Mouse (Mus musculus): ENCODE measurements at regions not wholly inside any gene's neighbourhood (a gene's known extent, or its start where the extent isn't known, plus 50 kb on each side); places are given as distances from the start of the nearest gene placed in this dataset.
"Not testable (repeated sequence)": the region's sequence is repeated elsewhere in the genome, so short reads cannot be mapped to it uniquely, and the experiment has no call there.

DNA sequence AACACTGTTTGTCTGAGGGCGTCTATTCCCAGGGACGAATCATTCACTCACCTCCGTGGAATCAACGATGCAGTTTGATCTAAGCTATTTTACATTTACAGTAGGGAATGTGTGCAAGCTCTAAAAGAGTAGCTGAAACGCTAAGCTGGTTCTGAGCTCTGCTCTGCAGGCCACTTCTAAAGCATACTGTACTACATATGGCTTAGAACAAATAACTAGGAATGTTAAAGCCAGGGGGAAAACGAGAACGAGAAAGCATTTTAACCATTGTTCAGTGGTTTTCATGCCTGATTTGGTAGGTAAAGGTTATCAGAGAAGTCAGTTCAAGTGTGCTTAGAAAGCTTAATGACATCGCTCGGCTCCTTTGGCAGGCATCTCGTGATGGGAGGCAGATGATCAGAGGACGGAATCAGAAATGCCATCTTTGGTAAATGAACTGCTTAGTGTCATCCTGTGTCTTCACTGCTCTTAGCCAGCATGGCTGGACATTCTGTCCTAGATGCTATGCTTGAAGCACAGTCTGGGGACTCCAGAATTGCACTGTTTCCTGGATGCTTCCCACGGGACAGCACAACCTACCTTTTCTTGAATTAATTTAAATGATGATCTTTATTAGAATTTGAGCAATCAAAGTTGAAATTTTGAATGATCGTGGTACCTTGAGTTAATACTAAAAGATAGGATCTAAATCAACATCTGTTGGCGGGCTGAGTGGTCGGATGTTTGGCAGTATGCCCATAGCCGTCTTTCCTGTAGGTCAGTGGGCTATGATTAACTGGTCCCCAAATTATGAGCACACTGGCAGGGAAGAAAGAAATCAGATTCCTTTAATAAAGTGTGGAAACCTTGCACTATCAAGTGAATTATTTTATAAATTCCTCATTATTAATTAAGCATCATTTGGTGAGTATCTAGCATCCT, 495.2 kb downstream of the Hace1 start:
- in situ Hi-C loops (cut with MboI, MseI): no loop called here

DNA sequence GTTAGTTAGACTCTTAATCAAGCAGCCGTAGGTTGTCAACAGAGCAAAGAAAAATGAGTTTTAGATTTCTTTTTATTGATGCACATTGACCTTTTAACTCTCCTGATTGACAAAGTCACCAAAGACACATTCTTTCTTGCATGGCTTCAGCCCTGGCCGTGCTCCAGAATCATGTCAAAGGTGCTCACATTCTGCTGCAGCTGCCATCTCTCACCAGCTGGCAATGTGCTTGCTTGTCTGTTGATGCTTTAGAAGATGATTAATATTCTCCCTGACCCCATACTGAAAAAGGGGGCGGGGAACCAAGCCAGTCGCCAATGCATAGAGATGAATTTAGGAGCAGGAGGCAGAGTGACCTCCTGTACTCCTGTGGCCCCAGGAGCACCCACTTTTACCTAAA, 510.1 kb downstream of the Hace1 start:
- in situ Hi-C loops (cut with MboI, MseI): loop anchor here in 1 of 2 experiments (10.0 kb wide), 1 partner anchor 1253 kb away; no protein-coding TSS in a partner anchor

DNA sequence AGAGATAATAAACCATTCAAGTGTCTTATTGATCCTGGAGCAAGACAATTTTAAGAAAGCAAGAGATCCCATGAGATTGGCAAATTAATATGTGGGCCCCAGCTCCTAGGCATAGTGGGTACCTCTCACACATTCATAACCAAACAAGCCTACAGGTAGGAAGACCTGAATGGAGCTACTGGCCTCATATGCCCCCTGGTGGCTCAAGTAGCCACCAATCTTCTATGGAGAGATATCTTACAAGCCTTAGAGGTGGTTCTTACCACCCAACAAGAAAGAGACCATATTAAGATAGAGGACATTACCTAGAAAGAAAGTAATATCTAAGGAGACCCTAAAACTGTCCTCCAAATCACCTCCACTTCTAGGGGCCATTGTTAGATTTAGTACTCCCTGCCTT, 523.2 kb downstream of the Hace1 start:
- in situ Hi-C loops (cut with MboI, MseI): no loop called here

DNA sequence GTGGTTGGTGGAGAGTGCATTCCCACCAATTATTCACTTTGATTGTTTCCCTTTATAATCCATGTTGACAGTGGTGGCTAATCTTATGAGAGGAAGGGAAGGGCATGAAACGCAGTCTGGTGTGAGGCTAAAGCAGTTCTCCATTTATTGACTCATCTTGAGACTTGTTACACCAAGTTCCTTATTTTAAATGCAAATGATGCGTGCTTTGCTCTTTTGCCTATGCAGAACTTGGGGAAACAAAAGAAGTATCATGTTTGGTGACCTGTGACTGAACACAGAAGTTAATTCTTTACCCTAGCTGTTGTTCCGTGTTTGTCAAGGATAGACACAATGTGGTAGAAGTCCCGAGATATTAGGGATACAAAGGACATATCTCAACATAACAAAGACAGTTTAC, 531.2 kb downstream of the Hace1 start:
- in situ Hi-C loops (cut with MboI, MseI): no loop called here

DNA sequence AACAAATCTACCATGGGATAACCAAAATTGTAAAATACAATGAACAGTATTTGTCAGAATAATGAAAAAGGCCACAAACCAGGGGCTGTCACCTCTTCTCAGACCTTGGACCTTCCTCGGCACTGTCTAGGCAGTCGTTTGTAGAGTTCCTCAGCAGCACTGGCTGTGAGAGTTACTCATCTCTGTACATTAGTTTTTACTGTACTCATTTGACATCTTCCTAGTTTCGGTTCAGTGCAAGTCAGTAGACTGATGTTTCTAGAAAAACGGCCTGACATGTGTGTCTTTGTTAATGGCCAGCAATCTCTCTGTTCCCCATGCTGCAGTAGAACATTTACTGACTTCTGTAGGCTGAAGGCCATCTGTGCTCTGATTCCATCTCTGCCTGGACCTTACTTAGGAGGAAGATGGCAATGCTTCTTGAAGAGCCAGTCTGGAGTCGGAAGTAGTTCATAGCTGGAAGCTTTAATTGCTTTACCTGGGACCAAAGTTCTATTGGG, 537.1 kb downstream of the Hace1 start:
- in situ Hi-C loops (cut with MboI, MseI): no loop called here

DNA sequence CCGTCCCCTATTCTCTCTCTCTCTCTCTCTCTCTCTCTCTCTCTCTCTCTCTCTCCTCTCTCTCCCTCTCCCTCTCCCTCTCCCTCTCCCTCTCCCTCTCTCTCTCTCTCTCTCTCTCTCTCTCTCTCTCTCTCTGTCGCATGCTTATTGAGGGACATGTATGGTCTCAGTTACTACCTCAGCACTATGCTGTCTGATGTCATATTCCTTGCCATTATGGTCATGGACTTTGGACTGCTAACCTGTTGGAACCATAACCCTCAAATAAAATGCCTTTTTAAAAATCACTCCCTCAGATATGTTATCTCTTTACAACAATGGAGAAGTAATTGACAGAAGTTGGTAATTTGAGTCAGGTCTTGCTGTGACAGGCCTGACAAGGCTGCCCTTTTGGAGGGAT, 544.8 kb downstream of the Hace1 start:
- in situ Hi-C loops (cut with MboI, MseI): not testable (repeated sequence)

DNA sequence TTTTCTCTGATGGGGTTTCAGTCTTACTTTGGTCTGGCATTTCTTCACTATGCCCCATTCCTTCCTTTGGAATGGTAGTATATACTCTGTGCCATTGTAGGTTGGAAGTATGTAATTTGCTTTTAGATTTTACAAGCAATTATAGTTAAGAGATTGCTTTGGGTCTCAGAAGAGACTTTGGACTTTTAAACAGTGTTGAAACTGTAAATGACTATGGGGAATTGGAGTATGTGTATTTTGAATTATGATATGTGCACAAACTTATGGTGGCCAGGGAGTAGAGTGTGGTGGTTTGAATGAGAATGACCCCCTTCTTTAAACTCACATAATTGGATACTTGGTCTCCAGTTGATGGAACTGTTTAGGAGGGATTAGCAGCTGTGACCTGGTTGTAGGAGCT, 546.2 kb downstream of the Hace1 start:
- in situ Hi-C loops (cut with MboI, MseI): no loop called here

DNA sequence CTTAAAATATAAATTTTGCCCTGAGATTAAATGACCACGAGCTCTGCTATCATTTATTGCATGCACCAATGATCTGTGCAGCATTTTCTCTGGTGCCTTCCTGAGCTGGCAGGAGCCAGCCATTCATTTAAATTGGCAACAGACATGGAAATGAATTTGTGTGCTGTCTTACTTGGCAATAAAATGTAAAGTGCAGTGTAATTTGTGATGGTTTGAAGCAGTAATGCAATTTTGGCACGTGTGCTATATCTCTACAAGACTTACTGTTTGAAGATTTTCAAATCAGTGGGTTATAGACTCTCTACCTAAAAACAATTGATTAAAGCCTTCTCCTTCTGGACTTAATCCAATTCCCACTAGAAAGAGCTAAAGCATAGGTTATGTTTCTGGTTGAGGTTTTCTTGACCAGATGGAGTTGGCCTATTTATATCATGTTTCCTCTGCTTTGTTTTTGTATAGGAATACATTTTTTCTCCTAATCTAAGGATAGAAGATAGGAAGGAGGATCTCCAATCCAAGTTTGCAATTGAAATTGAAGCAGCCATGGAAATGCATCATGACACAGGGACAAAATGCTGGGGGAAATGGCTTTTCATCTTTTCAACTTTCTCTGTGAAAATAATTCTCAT, 557.6 kb downstream of the Hace1 start:
- in situ Hi-C loops (cut with MboI, MseI): no loop called here

DNA sequence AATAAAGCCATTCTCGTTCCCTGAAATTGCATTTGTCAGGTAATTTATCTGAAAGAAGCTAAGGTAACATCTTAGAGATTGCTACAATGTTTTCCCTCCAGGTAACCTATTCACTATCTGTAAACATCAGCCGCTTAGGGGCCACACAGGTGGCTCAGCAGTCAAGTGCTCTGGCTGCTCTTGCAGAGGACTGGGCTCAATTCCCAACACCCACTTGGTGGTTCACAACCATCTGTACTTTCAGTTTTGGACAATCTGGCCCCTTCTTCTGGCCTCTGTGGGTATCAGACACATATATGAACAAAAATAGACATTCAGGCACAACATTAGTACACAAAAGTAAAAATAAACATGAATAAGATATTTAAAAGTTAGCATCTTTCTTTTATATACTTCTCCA, 596.4 kb downstream of the Hace1 start:
- in situ Hi-C loops (cut with MboI, MseI): no loop called here

DNA sequence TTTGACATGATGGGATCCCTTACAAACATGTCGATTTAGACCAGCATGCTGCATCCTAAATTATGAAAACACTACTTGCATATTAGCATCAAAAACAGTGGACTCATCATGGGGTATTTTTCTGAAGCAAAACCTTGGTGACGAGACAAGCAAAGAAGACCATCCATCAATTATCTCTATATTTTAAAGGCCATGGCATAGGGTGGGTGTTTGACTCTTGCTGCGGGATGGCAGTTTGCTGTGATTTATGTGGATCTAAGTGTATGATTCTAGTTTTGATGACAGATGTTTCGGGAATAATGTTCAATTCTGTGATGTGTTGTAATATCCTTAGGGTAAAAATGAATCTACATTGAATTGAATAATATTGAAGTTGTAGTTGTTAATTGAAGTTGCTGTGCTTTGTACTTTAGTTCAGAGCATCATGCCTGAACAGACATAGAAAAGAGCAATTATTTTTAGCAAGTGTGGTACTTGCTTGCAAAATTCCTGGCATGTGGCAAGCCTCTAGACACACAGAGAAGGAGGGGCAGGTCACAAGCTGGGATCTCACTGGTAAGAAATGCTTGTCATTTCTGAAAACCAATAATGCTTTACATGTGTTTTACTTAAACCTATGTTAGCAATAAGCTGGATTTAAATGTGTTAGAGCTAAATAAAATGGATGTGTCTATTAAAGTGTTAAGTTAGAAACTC, 608.3 kb downstream of the Hace1 start:
- in situ Hi-C loops (cut with MboI, MseI): loop anchor here in 1 of 2 experiments (25.0 kb wide), 1 partner anchor 601 kb away; no protein-coding TSS in a partner anchor

DNA sequence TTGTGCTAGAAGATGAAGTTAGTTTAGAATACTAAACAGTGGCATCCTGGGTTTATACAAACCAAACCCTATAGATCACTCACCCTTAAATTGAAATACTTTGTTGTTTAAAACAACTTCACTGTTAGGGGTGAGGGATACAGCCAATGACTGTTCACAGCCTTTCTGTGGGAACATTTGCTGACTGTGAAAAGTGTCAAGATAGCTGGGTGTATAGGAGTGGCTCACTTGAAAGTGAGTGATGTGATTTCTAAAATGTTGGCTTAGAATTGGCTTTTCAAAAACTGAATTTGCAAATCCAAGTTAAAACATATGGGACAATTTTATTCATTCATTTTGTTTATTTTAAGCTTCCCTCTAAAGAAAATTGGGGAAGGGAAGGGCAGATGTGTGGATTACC, 616.5 kb downstream of the Hace1 start:
- in situ Hi-C loops (cut with MboI, MseI): loop anchor here in 1 of 2 experiments (25.0 kb wide), 1 partner anchor 593 kb away; no protein-coding TSS in a partner anchor

DNA sequence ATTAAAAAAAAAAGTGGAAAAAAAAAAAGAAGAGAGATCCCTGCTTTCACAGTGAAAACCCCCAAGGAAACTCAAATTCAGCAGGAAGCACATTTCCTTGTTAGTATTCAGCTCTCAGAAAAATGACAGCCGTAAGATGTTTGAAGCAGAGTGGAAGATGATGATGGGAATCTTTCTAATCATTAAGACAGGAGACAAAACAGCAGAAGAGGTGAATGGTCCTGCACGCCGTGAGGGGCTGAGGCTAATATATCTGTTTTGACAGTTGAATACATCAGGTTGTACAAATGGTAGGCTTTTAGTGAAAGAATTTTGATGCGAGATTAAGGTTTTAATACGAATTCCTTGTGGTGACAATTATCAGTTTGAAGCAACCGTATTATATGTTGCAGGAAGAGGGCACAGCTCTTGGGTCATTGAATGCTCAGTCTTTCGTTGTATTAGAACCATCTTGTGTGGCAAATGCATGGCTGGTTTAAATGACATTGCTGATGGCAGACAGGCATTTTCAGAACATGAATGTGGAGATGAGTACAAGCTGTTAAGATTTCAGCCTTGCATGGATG, 649.3 kb downstream of the Hace1 start:
- in situ Hi-C loops (cut with MboI, MseI): no loop called here

DNA sequence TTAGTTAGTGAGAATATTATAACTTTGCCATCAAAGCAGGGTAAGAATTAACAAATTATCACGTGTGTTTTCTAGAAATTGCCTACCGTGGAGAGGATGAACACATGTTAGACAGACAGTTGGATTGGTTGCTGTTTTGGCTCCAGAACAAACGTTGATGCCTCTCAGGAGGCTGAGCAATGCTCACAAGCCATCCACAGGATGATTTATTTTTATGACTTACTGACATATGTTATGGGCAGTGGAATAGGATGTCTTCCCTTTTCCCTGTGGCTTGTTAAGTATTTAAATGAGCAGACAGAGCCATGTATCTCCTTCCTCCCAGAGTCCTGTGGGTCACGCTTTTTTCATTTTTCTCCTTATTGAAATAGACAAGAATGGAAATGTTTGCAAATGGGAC, 652.0 kb downstream of the Hace1 start:
- in situ Hi-C loops (cut with MboI, MseI): no loop called here

DNA sequence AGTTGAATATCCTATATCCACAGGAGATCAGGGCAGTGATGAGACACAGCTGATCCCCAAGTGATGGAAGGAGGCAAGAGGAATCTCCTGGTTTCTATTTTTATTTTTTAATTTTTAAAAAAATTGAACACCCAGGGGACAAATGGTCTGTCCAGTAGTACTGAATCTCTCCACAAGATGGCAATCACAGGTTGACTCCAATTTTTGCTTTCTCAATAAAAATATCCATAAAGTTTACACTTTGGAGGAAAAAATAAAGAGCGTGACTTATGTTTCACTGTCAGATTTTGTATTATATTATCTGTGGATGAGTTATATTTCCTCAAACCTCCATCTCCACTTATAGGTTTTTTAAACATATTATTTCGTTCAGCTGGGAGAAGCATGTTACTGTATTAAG, 658.0 kb downstream of the Hace1 start:
- in situ Hi-C loops (cut with MboI, MseI): no loop called here

DNA sequence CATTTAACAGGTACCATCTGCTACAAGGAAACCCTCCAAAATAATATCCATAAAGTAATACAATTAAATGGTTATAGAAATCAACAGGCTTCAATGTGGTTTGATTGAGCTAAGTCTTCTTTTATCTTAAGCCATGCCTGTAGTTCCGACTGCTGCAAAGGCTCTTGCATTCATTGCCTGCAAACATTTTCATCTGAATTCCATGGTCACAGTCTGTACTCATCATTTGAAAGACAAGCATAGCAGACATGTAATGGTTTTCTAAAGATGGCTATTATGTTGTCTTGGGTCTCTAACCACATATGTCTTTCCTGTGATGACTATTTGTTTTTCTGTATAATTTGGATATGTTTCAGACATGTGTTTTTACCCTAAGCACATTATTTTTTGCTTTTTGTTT, 677.9 kb downstream of the Hace1 start:
- in situ Hi-C loops (cut with MboI, MseI): no loop called here

DNA sequence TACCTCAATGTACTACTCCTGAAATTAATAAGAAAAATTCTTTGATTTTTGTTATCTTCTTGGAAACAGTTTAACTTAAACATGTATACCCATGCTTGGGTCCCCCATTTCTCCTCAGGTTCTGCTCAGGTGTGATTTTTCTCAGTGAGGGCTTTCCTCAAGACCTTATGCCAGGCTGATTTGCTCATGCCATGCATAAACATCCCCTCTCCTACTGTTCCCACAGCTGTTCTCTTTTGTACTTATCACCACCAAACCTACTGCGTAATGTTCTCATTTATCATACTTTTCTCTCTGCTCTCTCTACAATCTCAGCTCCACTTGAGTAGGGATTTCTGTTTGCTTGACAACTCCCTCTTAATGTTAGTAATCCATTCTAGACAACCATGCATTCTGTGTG, 692.1 kb downstream of the Hace1 start:
- in situ Hi-C loops (cut with MboI, MseI): no loop called here

DNA sequence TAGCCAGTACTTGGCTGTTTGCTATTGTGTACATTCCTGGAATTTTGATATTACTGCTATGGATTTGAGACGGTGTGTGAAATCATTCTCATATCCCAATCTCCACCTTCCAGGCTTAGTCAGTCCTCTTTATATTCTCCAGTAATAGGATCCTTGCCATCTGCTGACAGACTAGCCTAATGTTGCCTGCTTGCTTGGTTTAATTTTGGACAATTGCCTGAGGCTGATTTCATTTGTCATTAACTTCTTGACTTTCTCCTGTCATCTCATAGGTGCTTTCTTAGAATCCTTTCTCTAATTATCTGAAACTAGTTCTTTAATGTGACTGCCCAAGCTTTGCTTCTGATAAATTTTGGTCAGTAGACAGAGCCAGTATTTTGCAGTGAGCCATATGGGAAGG, 696.2 kb downstream of the Hace1 start:
- in situ Hi-C loops (cut with MboI, MseI): no loop called here

DNA sequence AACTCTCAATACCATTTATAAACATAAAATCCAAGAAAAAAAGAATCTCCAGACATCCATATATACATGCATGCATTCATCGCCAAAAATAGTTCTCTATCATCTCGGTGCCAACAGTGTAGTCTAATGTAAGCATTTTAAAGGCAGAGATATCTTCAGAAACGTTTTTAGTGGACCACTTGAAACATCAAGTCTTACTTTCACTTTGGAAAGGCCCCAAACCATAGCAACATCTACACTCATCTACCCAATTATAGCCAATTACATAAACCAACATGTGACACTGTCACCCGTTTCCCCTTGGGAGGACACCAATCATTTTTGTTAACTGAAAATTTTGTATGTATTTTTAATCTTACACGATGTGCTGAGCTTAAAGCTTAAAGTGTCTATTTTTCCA, 716.7 kb downstream of the Hace1 start:
- in situ Hi-C loops (cut with MboI, MseI): no loop called here

DNA sequence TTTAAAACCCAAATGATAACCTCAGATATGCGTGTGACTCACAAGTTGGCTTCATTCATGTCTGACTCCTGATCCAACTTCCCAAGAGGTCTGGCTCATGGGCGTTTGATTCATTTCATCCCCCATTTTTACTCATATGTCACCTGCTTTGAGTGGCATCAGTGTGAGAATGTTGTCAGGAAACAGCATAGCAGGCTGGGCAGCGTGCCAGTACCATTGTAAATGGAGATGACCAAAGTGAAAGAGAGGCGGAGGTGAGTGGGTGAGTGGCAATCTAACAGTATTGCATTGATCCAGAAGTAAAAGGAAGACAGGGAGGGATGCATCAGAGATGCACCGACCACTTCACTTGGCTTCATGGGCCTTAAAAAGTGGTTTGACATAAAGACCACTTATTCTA, 720.7 kb downstream of the Hace1 start:
- in situ Hi-C loops (cut with MboI, MseI): no loop called here

DNA sequence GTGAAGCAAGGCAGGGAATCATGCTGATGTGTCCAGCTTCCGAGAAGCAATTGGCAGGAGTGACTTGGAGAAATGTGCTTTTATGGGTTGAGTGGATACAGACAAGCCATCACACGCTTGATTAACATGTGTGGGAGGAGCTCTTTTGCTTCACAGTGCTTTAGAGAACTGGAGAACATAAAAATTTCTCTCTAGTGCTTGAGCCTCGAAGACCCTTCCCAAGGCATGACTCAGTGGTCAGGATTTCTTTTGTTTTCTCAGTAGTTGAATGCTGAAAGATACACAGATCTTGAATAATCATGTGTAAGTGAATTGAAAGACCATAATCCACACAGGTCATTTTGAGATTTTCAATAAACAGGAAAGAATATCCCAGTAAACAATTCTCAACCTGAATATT, 721.9 kb downstream of the Hace1 start:
- in situ Hi-C loops (cut with MboI, MseI): no loop called here

DNA sequence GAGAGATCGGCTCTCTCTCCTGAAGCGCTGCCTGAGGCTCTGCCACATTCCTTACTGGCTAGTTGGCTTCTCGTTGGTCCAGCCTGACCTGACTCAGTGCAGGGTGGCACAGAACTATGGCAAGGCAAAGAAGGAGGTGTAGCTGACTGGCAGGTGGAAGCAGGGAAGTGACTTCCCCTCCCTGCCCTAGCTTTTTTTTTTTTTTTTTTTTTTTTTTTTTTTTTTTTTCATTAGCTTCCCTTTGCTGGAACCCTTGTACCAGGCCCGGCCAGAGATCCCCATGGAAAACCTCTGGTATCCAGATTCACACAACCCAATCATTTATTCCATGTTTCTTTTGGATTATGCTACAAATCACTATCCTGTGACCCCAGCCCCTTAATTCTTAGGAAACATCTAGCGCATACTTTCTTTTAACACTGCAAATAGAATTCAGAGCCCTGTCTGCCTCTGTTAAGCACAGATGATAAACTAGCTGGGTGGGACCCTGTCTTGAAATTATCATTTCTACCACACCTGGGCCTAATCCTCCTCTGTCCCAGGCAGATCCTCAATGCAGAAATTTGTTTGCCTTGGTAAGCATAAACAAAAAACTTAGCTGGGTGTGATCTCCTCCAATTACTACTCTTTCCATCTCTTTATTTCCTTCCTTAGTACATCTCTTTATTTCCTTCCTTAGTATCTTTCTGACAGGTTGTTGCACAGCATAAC, 742.9 kb downstream of the Hace1 start:
- in situ Hi-C loops (cut with MboI, MseI): no loop called here
